Mouse (Mus musculus) lung, embryonic 14.5 days (tissue): ENCODE data around the gene Ccdc18. TPM values are rescaled to one million over a fixed set of nuclear protein-coding genes. Genes with fewer than 3 reads are reported as not detected.
A peak's percentile ranks its signal among the peaks of the same experiment; 100 is the strongest.

Experiments used
- ATAC-seq: fragments of 200-750 bp; cut with Nextera tagmentation; 2 replicates; pipeline ENCODE4 v1.8.0; 2017; ENCODE audit warnings: mild to moderate bottlenecking, moderate TSS enrichment, moderate library complexity; ENCODE audit not compliant: insufficient read depth
- DNase-seq: peaks from one replicate; pipeline ENCODE4 v3.0.0-alpha.2; 2015
- H3K27ac ChIP-seq: fragments of 300-500 bp; sonication (generic); 2 replicates; pipeline ENCODE4 v1.5.1; 2014; ENCODE audit warnings: low read depth, mild to moderate bottlenecking, moderate library complexity
- H3K27me3 ChIP-seq: fragments of 300-500 bp; sonication (generic); 2 replicates; pipeline ENCODE4 v1.6.1; 2014; ENCODE audit warnings: low read length, control low read depth; ENCODE audit not compliant: insufficient read depth
- H3K36me3 ChIP-seq: fragments of 300-500 bp; sonication (generic); 2 replicates; pipeline ENCODE4 v1.6.1; 2014; ENCODE audit warnings: control low read depth; ENCODE audit not compliant: insufficient read depth
- H3K4me1 ChIP-seq: fragments of 300-500 bp; sonication (generic); 2 replicates; pipeline ENCODE4 v1.6.1; 2014; ENCODE audit warnings: antibody characterized with exemption, control low read depth; ENCODE audit not compliant: insufficient read depth
- H3K4me2 ChIP-seq: fragments of 300-500 bp; sonication (generic); 2 replicates; pipeline ENCODE4 v1.6.1; 2014; ENCODE audit warnings: mild to moderate bottlenecking
- H3K4me3 ChIP-seq: fragments of 300-500 bp; sonication (generic); 2 replicates; pipeline ENCODE4 v1.5.1; 2014; ENCODE audit warnings: low read depth, low read length
- H3K9ac ChIP-seq: fragments of 300-500 bp; sonication (generic); 2 replicates; pipeline ENCODE4 v1.6.1; 2014
- H3K9me3 ChIP-seq: fragments of 300-500 bp; sonication (generic); 2 replicates; pipeline ENCODE4 v1.6.1; 2016; ENCODE audit warnings: low read depth, low read length, control low read depth
- CTCF ChIP-seq: IDR thresholded peaks from 2 replicates; pipeline ENCODE4 v1.5.1; 2016; ENCODE audit warnings: antibody characterized with exemption, low read depth
- WGBS: fragments of 180-500 bp; shearing (Covaris S2); extraction: QIAGEN DNeasy Blood & Tissue Kit; methylation state at CpG from one replicate; pipeline ENCODE4 v1.1.7; 2014; 5-methylcytosine and 5-hydroxymethylcytosine counted together
- polyA plus RNA-seq: library from polyadenylated mRNA; unstranded; fragments of >200 nt; fragmentation: Nextera tagmentation; extraction: Ambion mirVana; gene quantifications from 2 replicates; pipeline ENCODE4 v1.2.1, GENCODE M21; 2014

Ccdc18 gene
- polyA plus RNA-seq, 1 experiment from 2014 or later, result 10.7 TPM

- no peaks in the 10 kb centered on the region for H3K36me3 ChIP-seq
- DNase-seq (no peak), ATAC-seq (no peak)
- no peak overlapping the region for H3K27ac ChIP-seq
- H3K27me3 ChIP-seq, result no peaks in the 10 kb centered on the region
- H3K9me3 ChIP-seq, result no peaks in the 10 kb centered on the region
- no peak overlapping the region for H3K4me2 ChIP-seq
- H3K4me3 ChIP-seq, result no peak overlapping the region
- H3K4me1 ChIP-seq, result no peaks in the 10 kb centered on the region
- no peak overlapping the region for H3K9ac ChIP-seq
- TF ChIP-seq CTCF, result no peak
These were observed 56.3 kb downstream of the Ccdc18 start for GRCm38 (mm10) chr5:108188967-108189366.

- ATAC-seq (no peak), DNase-seq (peak; percentile 23)
- H3K27ac ChIP-seq, result no peak overlapping the region
- no peaks in the 10 kb centered on the region for H3K4me1 ChIP-seq
- no peaks in the 10 kb centered on the region for H3K36me3 ChIP-seq
- no peak overlapping the region for H3K4me2 ChIP-seq
- H3K27me3 ChIP-seq, result no peaks in the 10 kb centered on the region
- H3K9ac ChIP-seq, result no peak overlapping the region
- 0 out of 2 replicates have a peak, but pooled peaks have one; percentile 17 for TF ChIP-seq CTCF
- no peaks in the 10 kb centered on the region for H3K9me3 ChIP-seq
- no peak overlapping the region for H3K4me3 ChIP-seq
These were observed 73.3 kb downstream of the Ccdc18 start for GRCm38 (mm10) chr5:108206008-108206407.

- Histone ChIP-seq H3K9ac (no peak overlapping the region), H3K36me3 (no peaks in the 10 kb centered on the region), H3K27me3 (no peaks in the 10 kb centered on the region), H3K4me1 (no peaks in the 10 kb centered on the region), H3K9me3 (no peaks in the 10 kb centered on the region), H3K4me3 (no peak overlapping the region), H3K4me2 (no peak overlapping the region), H3K27ac (no peak overlapping the region)
- TF ChIP-seq CTCF, result no peak
- no peak for DNase-seq
- ATAC-seq, result no peak
- WGBS, result 77% methylated on average over 4 of the region's 4 CpGs
These were observed 78.8 kb downstream of the Ccdc18 start for GRCm38 (mm10) chr5:108211512-108211911.

GRCm38 (mm10) chr5:108214928-108215327 lies 82.3 kb downstream of the Ccdc18 start:
- WGBS, result 88% methylated on average over 2 of the region's 2 CpGs
- Histone ChIP-seq H3K27me3 (no peaks in the 10 kb centered on the region), H3K36me3 (no peaks in the 10 kb centered on the region), H3K4me2 (no peak overlapping the region), H3K9me3 (no peaks in the 10 kb centered on the region), H3K4me3 (no peak overlapping the region), H3K4me1 (no peaks in the 10 kb centered on the region), H3K27ac (no peak overlapping the region), H3K9ac (no peak overlapping the region)
- ATAC-seq, result no peak
- no peak for TF ChIP-seq CTCF
- DNase-seq, result no peak

- no peak for TF ChIP-seq CTCF
- Histone ChIP-seq H3K9me3 (no peaks in the 10 kb centered on the region), H3K9ac (no peak overlapping the region), H3K27ac (no peak overlapping the region), H3K4me3 (no peak overlapping the region), H3K4me2 (no peak overlapping the region), H3K4me1 (no peaks in the 10 kb centered on the region), H3K36me3 (no peaks in the 10 kb centered on the region), H3K27me3 (no peaks in the 10 kb centered on the region)
- ATAC-seq (no peak), DNase-seq (no peak)
These were observed 91.4 kb downstream of the Ccdc18 start for GRCm38 (mm10) chr5:108224077-108224476.

GRCm38 (mm10) chr5:108226159-108226558 lies 93.5 kb downstream of the Ccdc18 start:
- Histone ChIP-seq H3K36me3 (no peaks in the 10 kb centered on the region), H3K9ac (no peak overlapping the region), H3K4me2 (no peak overlapping the region), H3K4me1 (no peaks in the 10 kb centered on the region), H3K4me3 (no peak overlapping the region), H3K27ac (no peak overlapping the region), H3K9me3 (no peaks in the 10 kb centered on the region), H3K27me3 (no peaks in the 10 kb centered on the region)
- DNase-seq (no peak), ATAC-seq (no peak)
- TF ChIP-seq CTCF, result no peak

- Histone ChIP-seq H3K4me3 (no peak overlapping the region), H3K36me3 (no peaks in the 10 kb centered on the region), H3K9me3 (no peaks in the 10 kb centered on the region), H3K9ac (no peak overlapping the region), H3K27ac (no peak overlapping the region), H3K4me1 (no peaks in the 10 kb centered on the region), H3K27me3 (no peaks in the 10 kb centered on the region), H3K4me2 (no peak overlapping the region)
- WGBS, result 27% methylated on average over 3 of the region's 3 CpGs
- DNase-seq, result peak; percentile 25
- no peak for TF ChIP-seq CTCF
- no peak for ATAC-seq
These were observed 113.7 kb downstream of the Ccdc18 start for GRCm38 (mm10) chr5:108246314-108246765.

GRCm38 (mm10) chr5:108250033-108250432 lies 117.4 kb downstream of the Ccdc18 start:
- no peak for TF ChIP-seq CTCF
- H3K4me2 ChIP-seq, result no peak overlapping the region
- no peak overlapping the region for H3K27ac ChIP-seq
- H3K27me3 ChIP-seq, result no peaks in the 10 kb centered on the region
- no peak overlapping the region for H3K9ac ChIP-seq
- H3K36me3 ChIP-seq, result no peaks in the 10 kb centered on the region
- ATAC-seq (no peak), DNase-seq (no peak)
- no peak overlapping the region for H3K4me3 ChIP-seq
- no peaks in the 10 kb centered on the region for H3K9me3 ChIP-seq
- WGBS, result 42% methylated on average over 2 of the region's 2 CpGs
- H3K4me1 ChIP-seq, result no peaks in the 10 kb centered on the region
